Mouse (Mus musculus) CH12.LX (cell line): ENCODE measurements around the gene Gm20517. TPM values are rescaled to one million over a fixed set of nuclear protein-coding genes. Genes with fewer than 3 reads are reported as not detected.

ENCODE experiments used
- DNase-seq: peaks from one replicate; pipeline ENCODE4 v3.0.0-alpha.2; 2013; ENCODE audit errors: extremely low read depth
- H3K27ac ChIP-seq: 2 replicates; pipeline ENCODE4 v1.5.1; 2012; ENCODE audit warnings: low read depth, mild to moderate bottlenecking, control low read depth, moderate library complexity; ENCODE audit not compliant: insufficient read depth
- H3K27me3 ChIP-seq: replicated peaks from 2 replicates; pipeline ENCODE3; 2012; ENCODE audit warnings: inconsistent platforms
- H3K36me3 ChIP-seq, 2 experiments: replicated peaks in 1 of 2; 2 replicates each; pipeline versions ENCODE3 to v1.6.1; 2012; ENCODE audit warnings: inconsistent platforms in 1 of 2, low read length in 1 of 2, mild to moderate bottlenecking in 1 of 2, mixed read lengths in 1 of 2, moderate library complexity in 1 of 2; ENCODE audit not compliant: control insufficient read depth in 1 of 2, insufficient read depth in 1 of 2
- H3K4me1 ChIP-seq, 2 experiments: 2 replicates each; pipeline ENCODE4 v1.6.1; 2012; ENCODE audit warnings: inconsistent platforms in 1 of 2, moderate library complexity in 1 of 2; ENCODE audit not compliant: insufficient read depth in 2 of 2, control insufficient read depth in 1 of 2
- H3K4me2 ChIP-seq: 2 replicates; pipeline ENCODE4 v1.6.1; 2012; ENCODE audit warnings: low read depth, mild to moderate bottlenecking, control low read depth; ENCODE audit not compliant: poor library complexity, insufficient read depth, severe bottlenecking
- H3K4me3 ChIP-seq, 3 experiments: fragments of 150-350 bp in 1 of 3; sonication (generic) in 1 of 3; replicated peaks in 1 of 3; 2 replicates each; pipeline versions ENCODE3 to v1.5.1; 2011 to 2012; ENCODE audit warnings: low read depth in 2 of 3, low read length in 2 of 3, mild to moderate bottlenecking in 2 of 3, moderate library complexity in 2 of 3, control low read depth in 1 of 3, improper control_type of control experiment in 1 of 3, inconsistent platforms in 1 of 3, mixed read lengths in 1 of 3; ENCODE audit not compliant: poor library complexity in 1 of 3
- H3K79me2 ChIP-seq: replicated peaks from 2 replicates; pipeline ENCODE4 v1.6.1; 2012; ENCODE audit warnings: mild to moderate bottlenecking, moderate library complexity; ENCODE audit not compliant: control insufficient read depth, poor library complexity, insufficient read depth, severe bottlenecking; ENCODE audit errors: extremely low read depth
- H3K9ac ChIP-seq: 2 replicates; pipeline ENCODE4 v1.6.1; 2012; ENCODE audit warnings: low read depth, mild to moderate bottlenecking, control low read depth, moderate library complexity; ENCODE audit not compliant: insufficient read depth
- H3K9me3 ChIP-seq: replicated peaks from 2 replicates; pipeline ENCODE3; 2012; ENCODE audit warnings: low read length, inconsistent platforms, mixed read lengths
- CHD1 ChIP-seq: IDR thresholded peaks from 2 replicates; pipeline ENCODE4 v1.6.1; 2012; ENCODE audit warnings: low read depth, low read length, improper control_type of control experiment, inconsistent platforms
- E2F4 ChIP-seq: IDR thresholded peaks from 2 replicates; pipeline ENCODE4 v1.6.1; 2011; ENCODE audit warnings: low read depth, low read length, improper control_type of control experiment; ENCODE audit not compliant: insufficient replicate concordance
- IRF4 ChIP-seq: IDR thresholded peaks from 2 replicates; pipeline ENCODE4 v1.6.1; 2014; ENCODE audit warnings: low read depth, mild to moderate bottlenecking, inconsistent platforms, low read length, improper control_type of control experiment
- JUN ChIP-seq: IDR thresholded peaks from 2 replicates; pipeline ENCODE4 v1.6.1; 2011; ENCODE audit warnings: low read depth, mild to moderate bottlenecking, low read length, improper control_type of control experiment, moderate library complexity; ENCODE audit not compliant: insufficient read depth
- JUND ChIP-seq: conservative IDR thresholded peaks from 2 replicates; pipeline ENCODE4 v1.6.1; 2011; ENCODE audit warnings: low read depth, low read length, improper control_type of control experiment
- MAFK ChIP-seq: IDR thresholded peaks from 2 replicates; pipeline ENCODE4 v1.6.1; 2011; ENCODE audit warnings: low read length, improper control_type of control experiment; ENCODE audit not compliant: insufficient replicate concordance
- MAX ChIP-seq: IDR thresholded peaks from 2 replicates; pipeline ENCODE4 v1.6.1; 2011; ENCODE audit warnings: low read length, improper control_type of control experiment
- MAZ ChIP-seq: IDR thresholded peaks from 2 replicates; pipeline ENCODE4 v1.6.1; 2012; ENCODE audit warnings: low read depth, mild to moderate bottlenecking, inconsistent platforms, low read length, improper control_type of control experiment, moderate library complexity
- RAD21 ChIP-seq: IDR thresholded peaks from 2 replicates; pipeline ENCODE4 v1.6.1; 2011; ENCODE audit warnings: low read depth, mild to moderate bottlenecking, low read length, improper control_type of control experiment, moderate library complexity
- RCOR1 ChIP-seq: conservative IDR thresholded peaks from 2 replicates; pipeline ENCODE4 v1.6.1; 2012; ENCODE audit warnings: low read depth, mild to moderate bottlenecking, inconsistent platforms, low read length, improper control_type of control experiment
- SMC3 ChIP-seq: IDR thresholded peaks from 2 replicates; pipeline ENCODE4 v1.6.1; 2011; ENCODE audit warnings: low read depth, low read length, improper control_type of control experiment
- TBP ChIP-seq: conservative IDR thresholded peaks from 2 replicates; pipeline ENCODE4 v1.6.1; 2011; ENCODE audit warnings: low read depth, low read length, improper control_type of control experiment
- UBTF ChIP-seq: IDR thresholded peaks from 2 replicates; pipeline ENCODE4 v1.6.1; 2012; ENCODE audit warnings: low read depth, mild to moderate bottlenecking, inconsistent platforms, low read length, improper control_type of control experiment, moderate library complexity
- USF1 ChIP-seq: IDR thresholded peaks from 2 replicates; pipeline ENCODE4 v1.6.1; 2014; ENCODE audit warnings: low read depth, mild to moderate bottlenecking, inconsistent platforms, low read length, improper control_type of control experiment
- ZKSCAN1 ChIP-seq: IDR thresholded peaks from 2 replicates; pipeline ENCODE4 v1.6.1; 2012; ENCODE audit warnings: low read depth, inconsistent platforms, low read length, improper control_type of control experiment, borderline replicate concordance
- ZMIZ1 ChIP-seq: IDR thresholded peaks from 2 replicates; pipeline ENCODE4 v1.6.1; 2012; ENCODE audit warnings: low read depth, mild to moderate bottlenecking, inconsistent platforms, low read length, improper control_type of control experiment
- dilution Hi-C: fragments of 300-500 bp; cut with MboI; formaldehyde crosslinking; loops from 2 replicates; pipeline ENCODE4 v1.14.3; 2020; ENCODE audit warnings: low sequenced_read_pairs; ENCODE audit not compliant: extremely low pct_unique_long_range_greater_than_20kb, extremely low pct_ligation_motif_present
- in situ Hi-C: fragments of 300-500 bp; cut with MboI; formaldehyde crosslinking; loops from 3 replicates; pipeline ENCODE4 v1.14.3; 2019; ENCODE audit warnings: low sequenced_read_pairs, low pct_ligation_motif_present, low pct_unique_long_range_greater_than_20kb, mixed read lengths
- polyA plus RNA-seq: library from polyadenylated mRNA; unstranded; fragments of >175 nt; gene quantifications from 2 replicates; pipeline ENCODE4 v1.2.1, GENCODE M21; 2012; ENCODE audit warnings: low read depth; ENCODE audit not compliant: insufficient read length
- total RNA-seq, 2 experiments: library from RNA; depleted of rRNA; stranded (reverse); fragments of 300-350 nt in 1 of 2; fragments of >200 nt in 1 of 2; gene quantifications; 2 replicates each; pipeline ENCODE4 v1.2.3; 2012 to 2014

Gm20517 gene
- total and polyA plus RNA-seq, 3 experiments, result 1.1 to 1.8 (median 1.8) TPM

DNA sequence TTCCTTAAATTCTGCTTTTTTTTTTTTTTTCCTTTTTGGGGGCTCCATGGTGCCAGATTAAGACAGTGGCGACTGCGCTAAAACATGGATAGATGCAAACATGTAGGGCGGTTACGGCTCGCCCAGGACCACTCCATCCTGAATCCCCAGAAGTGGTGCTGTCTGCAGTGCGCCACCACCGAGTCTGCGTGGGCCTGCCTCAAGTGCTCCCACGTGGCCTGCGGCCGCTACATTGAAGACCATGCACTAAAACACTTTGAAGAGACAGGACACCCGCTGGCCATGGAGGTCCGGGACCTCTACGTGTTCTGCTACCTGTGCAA is 60.6 kb downstream of the Gm20517 start:
- DNase-seq, result no peak
- in situ Hi-C loops, result no loop called here
- Histone ChIP-seq H3K9me3 (no peaks in the 10 kb centered on the region), H3K4me3 (no peak overlapping the region)
- dilution Hi-C loops, result no loop called here
- TF ChIP-seq ZMIZ1 (no peak), IRF4 (no peak), UBTF (no peak), CHD1 (no peak), JUN (no peak), SMC3 (no peak), MAZ (no peak), ZKSCAN1 (no peak), MAX (no peak), E2F4 (no peak), RCOR1 (no peak)
- TF ChIP-seq, all 38 proteins: peak for 0
- Histone ChIP-seq H3K27ac (no peak overlapping the region), H3K4me1 (peaks cover 0 to 16% of the 10 kb centered on the region in 2 experiments; a peak in 2 of 4 replicates), H3K79me2 (no peaks in the 10 kb centered on the region), H3K9ac (no peak overlapping the region), H3K4me2 (no peak overlapping the region), H3K27me3 (no peaks in the 10 kb centered on the region), H3K36me3 (peaks cover 17 to 39% of the 10 kb centered on the region in 2 experiments)

DNA sequence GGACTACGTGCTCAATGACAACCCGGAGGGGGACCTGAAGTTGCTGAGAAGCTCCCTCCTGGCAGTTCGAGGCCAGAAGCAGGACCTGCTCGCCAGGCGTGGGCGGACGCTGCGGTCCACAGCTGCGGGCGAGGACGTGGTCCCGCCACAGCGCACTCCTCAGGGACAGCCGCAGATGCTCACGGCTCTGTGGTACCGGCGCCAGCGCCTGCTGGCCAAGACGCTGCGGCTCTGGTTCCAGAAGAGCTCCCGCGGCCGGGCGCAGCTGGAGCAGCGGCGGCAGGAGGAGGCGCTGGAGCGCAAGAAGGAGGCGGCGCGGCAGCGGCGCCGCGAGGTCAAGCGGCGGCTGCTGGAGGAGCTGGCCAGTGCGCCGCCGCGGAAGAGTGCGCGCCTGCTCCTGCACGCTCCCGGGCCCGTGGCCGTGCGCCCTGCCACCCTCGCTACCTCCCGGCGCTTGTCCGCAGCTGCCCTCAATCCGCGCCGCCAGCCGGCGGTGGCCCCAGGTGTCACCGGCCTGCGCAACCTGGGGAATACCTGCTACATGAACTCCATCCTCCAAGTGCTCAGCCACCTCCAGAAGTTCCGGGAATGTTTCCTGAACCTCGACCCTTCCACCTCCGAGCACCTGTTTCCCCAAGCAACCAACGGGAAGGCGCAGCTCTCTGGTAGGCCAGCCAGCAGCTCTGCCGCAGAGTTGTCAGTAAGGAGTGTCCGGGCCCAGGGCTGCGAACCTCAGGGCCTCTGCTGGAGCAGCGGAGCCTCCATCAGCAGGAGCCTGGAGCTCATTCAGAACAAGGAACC is 61.1 kb downstream of the Gm20517 start:
- Histone ChIP-seq H3K27ac (no peak overlapping the region), H3K4me3 (no peak overlapping the region)
- TF ChIP-seq JUND (no peak), IRF4 (no peak), ZKSCAN1 (no peak), RAD21 (no peak), MAFK (no peak), UBTF (no peak), USF1 (no peak), TBP (no peak)
- TF ChIP-seq, all 38 proteins: peak for 0
- dilution Hi-C loops, result no loop called here
- Histone ChIP-seq H3K9ac (no peak overlapping the region), H3K36me3 (peaks cover 17 to 39% of the 10 kb centered on the region in 2 experiments), H3K79me2 (no peaks in the 10 kb centered on the region), H3K4me1 (peaks cover 0 to 16% of the 10 kb centered on the region in 2 experiments; a peak in 2 of 4 replicates), H3K27me3 (no peaks in the 10 kb centered on the region), H3K9me3 (no peaks in the 10 kb centered on the region), H3K4me2 (no peak overlapping the region)
- in situ Hi-C loops, result no loop called here
- DNase-seq, result no peak
